Mouse (Mus musculus): ENCODE data around the gene C87436.

- TF ChIP-seq CTCF (IDR thresholded peaks at IDR 0.05; ENCODE audit: borderline replicate concordance, extremely low read depth, insufficient read depth, insufficient read length): no peak
- TF ChIP-seq POLR2A (IDR thresholded peaks at IDR 0.05; ENCODE audit: borderline replicate concordance, extremely low read depth, insufficient read depth, insufficient read length, poor library complexity, severe bottlenecking): no peak
Measured at GRCm38 (mm10) chr6:86479816-86480188, 41.6 kb downstream of the C87436 start.

Data from brain, embryonic 14.5 days (tissue).